Mouse (Mus musculus): ENCODE measurements around the gene Rsrc1.

The Rsrc1 gene

GRCm38 (mm10) chr3:67267448-67267847, 286.3 kb downstream of the Rsrc1 start:
- DNase-seq (ENCODE audit: extremely low spot score, low spot score) = no peak

GRCm38 (mm10) chr3:67279781-67280180, 298.6 kb downstream of the Rsrc1 start:
- no peak for DNase-seq (ENCODE audit: extremely low spot score, low spot score)

DNA sequence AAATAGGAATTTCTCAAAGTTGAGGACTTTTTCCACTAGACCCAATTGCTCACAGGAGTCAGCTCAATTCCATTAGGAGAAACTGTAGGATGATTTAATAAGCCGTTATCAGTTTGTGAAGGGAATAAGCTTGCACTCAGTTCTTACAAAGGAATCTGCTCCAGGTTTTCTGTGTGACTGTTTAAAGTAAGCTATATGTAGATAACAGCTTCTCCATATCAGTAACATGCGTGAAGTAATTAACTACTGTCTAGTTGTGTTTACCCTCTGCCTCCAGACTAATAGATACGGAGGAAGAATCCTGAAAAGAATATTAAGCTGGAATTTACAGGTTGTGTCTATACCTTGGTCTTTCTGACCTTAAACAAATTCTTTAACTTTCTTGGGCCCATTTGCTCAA, 299.1 kb downstream of the Rsrc1 start:
- no peak for DNase-seq (ENCODE audit: extremely low spot score, low spot score)

- no peak for DNase-seq (ENCODE audit: extremely low spot score, low spot score)
These were observed 302.8 kb downstream of the Rsrc1 start for GRCm38 (mm10) chr3:67284039-67284438.

GRCm38 (mm10) chr3:67284848-67285247, 303.7 kb downstream of the Rsrc1 start:
- no peak for DNase-seq (ENCODE audit: extremely low spot score, low spot score)

- DNase-seq (ENCODE audit: extremely low spot score, low spot score) = no peak
These were observed 307.5 kb downstream of the Rsrc1 start for GRCm38 (mm10) chr3:67288664-67289063.

- DNase-seq (ENCODE audit: extremely low spot score, low spot score) = no peak
These were observed 308.3 kb downstream of the Rsrc1 start for GRCm38 (mm10) chr3:67289482-67289881.

DNA sequence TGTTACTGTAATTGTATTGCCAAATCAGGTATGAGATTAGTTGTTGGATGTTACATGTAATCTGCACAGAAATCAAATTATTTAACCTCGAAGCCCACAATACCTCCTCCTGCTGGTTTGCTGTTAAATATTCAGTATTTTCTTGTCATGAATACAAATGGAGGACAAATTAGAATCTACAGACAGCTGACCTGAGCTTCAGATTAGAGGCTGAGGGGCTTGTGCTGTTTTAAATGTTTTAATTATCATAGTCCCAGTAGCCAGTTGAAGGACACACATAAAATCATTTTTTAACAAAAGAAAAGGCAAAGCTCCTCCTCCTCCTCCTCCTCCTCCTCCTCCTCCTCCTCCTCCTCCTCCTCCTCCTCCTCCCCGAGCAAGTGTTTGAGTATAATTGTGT, 327.5 kb downstream of the Rsrc1 start:
- no peak for DNase-seq (ENCODE audit: extremely low spot score, low spot score)

DNA sequence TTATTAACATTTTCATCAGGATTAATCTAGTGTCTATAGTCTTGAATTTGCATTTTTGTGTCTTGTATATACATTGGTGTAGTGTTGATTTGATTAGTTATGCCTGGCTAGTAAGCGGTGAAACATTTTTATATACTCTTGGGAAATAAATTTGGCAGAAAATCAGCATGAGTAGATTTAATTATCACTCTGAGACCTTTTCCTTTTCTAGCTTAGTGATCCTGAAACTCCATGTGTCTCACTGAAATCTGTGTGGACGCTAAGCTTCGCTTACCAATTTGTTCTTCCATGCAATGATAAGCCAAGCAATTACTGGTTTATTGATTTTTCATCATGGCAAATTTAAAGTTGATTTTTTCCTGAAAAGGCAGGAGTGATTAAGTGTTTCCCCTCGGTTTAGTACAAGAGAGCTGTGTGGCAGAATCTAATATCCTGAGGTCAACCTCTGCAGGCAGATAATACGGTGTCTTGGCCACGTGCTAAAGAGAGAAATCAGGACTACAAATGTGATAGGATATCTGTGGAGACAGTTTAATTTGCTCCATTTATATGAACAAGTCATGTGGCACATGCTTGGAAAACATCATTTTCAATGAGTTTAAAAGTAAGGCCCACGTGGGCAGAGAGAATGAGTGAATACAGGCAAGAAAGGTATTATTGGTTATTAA, 328.6 kb downstream of the Rsrc1 start:
- no peak for DNase-seq (ENCODE audit: extremely low spot score, low spot score)

GRCm38 (mm10) chr3:67311436-67311835, 330.2 kb downstream of the Rsrc1 start:
- DNase-seq (ENCODE audit: extremely low spot score, low spot score) = no peak

- no peak for DNase-seq (ENCODE audit: extremely low spot score, low spot score)
These were observed 341.2 kb downstream of the Rsrc1 start for GRCm38 (mm10) chr3:67322422-67322821.

DNA sequence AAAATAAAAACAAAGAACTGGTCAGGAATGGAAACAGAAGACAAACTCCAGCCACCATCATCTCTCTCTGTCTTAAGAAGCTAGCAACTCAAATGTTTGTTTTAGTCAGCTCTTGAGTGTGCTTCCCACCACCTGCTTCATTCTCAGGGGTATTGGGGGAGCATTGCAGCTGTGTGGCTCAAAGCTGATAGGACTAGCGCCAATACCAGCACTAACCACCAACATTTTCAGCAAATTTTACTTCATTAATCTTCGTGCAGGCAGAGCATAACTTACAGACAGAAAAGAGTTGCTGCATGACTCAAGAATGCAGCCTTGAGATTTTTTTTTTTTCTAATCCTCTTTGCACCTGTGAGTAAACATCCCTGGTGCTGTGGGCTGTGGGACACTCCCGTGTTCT, 358.4 kb downstream of the Rsrc1 start:
- no peak for DNase-seq (ENCODE audit: extremely low spot score, low spot score)

GRCm38 (mm10) chr3:67340921-67341320, 359.7 kb downstream of the Rsrc1 start:
- no peak for DNase-seq (ENCODE audit: extremely low spot score, low spot score)

DNA sequence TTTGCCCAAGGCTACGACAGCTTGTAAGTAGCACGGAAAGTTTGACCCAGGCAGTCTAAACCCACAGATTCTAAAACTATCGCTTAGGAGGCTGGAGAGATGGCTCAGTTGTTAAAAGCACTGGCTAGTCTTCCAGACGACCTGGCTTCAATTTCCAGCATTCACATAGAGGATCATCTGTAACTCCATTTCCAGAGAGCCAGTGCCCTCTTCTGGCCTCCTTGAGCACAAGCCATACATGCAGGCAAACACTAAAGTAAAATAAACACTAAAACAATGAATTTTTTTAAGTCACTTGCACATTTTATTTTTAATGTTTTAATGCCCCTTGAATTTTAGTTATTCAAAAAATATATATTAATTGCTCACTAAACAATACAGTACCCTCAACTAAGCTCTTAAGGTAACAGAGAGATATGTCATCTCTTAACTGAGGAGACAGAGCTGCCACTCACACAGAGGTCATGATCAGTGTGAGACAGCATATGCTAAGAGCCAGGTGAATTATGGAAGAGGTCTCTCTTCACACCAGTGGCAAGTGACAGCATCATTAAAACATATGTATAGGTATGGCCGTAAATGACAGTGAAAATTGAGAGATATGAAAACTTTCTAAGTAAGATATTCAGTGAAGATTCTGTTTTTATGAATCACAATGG, 361.9 kb downstream of the Rsrc1 start:
- DNase-seq (ENCODE audit: extremely low spot score, low spot score) = no peak

GRCm38 (mm10) chr3:67344599-67344998, 363.4 kb downstream of the Rsrc1 start:
- DNase-seq (ENCODE audit: extremely low spot score, low spot score) = peak; percentile 43

DNA sequence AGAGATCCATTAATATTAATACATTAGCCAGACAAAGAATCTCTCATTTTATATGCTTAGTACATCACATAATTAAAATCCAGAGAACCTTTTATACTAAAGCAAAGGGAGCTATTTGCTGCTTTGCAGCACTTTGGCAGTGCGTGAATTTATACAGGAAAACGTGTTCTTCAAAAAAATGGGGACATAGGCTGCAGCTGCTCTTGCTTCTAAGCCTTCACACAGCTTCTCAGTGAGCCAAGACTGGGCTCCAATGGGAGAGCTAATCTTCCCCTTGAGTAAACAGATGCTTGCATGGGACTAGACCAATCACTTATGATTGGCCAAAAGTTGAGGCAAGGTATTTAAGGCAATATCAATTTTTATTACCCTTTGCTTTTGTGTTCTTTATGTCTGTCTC, 365.5 kb downstream of the Rsrc1 start:
- no peak for DNase-seq (ENCODE audit: extremely low spot score, low spot score)

DNA sequence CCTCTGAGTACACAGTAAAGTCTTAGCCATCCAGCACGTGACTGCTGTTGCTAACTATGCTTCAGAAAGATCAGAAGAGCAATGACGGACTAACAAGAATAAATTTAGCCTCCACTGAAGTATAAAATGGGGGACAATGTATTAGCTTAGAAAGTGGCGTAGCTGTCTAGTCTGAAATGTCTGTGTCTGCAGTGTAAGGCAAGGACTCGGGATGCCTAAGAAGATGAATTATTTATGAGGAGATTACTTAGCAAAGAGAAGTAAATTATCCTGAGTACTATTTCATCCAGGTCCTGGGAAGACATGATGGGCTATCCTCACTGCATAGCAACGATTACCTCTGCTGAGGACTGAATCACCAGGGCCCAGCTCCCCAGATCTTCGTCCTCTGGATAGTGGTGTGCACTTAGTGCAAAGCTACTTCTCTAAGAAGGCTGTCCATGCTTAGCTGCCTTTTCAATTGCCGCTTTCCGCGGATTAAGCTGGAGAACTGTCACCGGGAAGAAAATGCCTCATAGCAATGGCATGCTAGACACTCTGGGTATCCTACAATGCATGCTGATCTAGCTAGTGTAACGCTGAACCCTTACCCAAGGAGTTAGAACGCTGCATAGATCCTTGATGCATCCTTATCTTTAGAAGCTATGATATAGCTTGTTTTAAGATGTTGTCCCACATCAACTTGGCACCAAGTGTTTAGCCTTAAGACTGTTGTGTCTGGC, 370.4 kb downstream of the Rsrc1 start:
- DNase-seq (ENCODE audit: extremely low spot score, low spot score) = no peak

GRCm38 (mm10) chr3:67352128-67352762, 371.1 kb downstream of the Rsrc1 start:
- DNase-seq (ENCODE audit: extremely low spot score, low spot score) = peak; percentile 38

DNA sequence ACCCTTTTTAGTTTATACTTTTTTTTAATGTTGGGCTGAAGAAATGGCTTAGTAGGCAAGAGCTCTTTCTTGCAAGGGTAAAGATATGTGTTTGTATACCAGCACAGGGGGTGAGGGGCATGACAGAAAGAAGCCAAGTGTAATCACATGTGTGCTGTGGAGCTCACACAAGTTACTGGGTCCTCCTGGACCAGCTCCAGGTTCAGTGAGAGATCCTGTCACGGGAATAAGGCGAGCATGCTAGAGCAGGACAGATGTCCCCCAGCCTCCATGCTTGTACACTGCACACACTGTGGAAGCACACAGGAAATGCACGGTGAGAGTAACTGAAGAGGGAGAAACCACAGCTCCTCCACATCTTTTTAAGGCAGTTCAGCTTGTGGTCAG, 371.6 kb downstream of the Rsrc1 start:
- no peak for DNase-seq (ENCODE audit: extremely low spot score, low spot score)

DNA sequence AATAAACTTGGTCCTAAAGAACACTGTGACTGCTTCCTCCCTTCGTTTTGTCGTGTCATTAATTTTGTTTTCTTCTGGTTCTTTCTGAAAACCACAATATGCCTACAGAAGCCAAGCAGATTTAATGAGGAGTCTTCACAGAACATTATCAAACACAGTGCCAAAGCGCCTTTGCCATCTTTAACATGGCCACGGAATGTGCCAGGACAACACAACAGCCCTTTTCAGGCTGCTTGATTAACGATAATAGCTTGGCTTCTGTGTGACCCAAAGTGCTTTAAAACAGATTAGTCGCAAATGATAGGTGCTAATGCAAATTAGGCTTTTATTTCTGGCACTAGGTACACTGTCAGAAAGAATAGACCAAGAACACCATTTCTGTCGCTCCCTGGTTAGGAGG, 377.2 kb downstream of the Rsrc1 start:
- DNase-seq (ENCODE audit: extremely low spot score, low spot score) = no peak

DNA sequence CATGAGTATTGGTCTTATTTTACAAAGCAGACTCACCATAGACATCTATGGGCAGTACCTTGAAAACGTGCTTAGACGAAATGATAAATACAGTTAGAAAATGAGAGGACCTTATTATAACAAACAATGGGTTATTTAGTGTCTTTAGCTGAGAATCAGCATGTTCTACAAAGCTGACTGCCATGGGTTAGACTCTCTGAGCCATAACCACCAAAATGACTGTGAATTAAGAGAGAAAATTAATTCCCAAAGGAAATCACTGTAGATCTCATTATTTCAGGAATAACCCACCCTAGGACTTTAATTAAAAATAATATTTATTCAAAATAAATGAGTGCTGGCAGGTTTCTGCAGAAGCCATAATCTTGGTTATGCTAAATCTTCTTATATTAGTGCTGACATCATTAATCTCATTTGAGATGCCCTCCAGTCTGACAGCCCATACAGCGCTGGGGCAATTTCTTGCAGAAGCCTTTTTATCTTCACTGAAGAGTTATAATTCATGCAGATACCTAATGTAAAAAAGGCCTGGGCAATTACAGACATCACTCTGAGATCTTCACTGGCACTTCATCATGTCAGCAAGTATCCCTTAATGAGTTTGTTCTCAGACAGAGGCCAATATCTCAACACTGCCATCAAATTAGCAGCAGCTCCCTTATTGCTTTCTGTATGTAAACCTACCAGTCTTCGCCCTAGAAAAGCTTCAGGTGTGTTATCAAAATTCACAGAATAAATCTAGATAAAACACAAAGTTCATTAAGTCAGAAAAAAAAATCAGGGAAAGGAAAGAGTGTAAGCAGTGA, 385.1 kb downstream of the Rsrc1 start:
- no peak for DNase-seq (ENCODE audit: extremely low spot score, low spot score)

All from neural tube, embryonic 10.5 days (tissue).